Comparison of ENCODE assay signal across 8 mouse cellular contexts in genomic region chr8:126382749-126383148, GRCm38 (mm10). TPM values are rescaled to one million over a fixed set of nuclear protein-coding genes. Genes with fewer than 3 reads are reported as not detected.
DNase-seq lines count a peak whose midpoint lies in the region; ATAC-seq and TF ChIP-seq lines count a peak whose summit lies in the region.

No protein-coding gene starts in this region.

- peak; percentile 40 for DNase-seq in ES-E14 (ENCODE audit: low read depth, low spot score)
- DNase-seq in cerebellum, adult 11 months, result peak; percentile 54
- peak; percentile 9 for DNase-seq in lung, adult 2 months
- DNase-seq in natural killer cell, adult 2 months (ENCODE audit: low spot score in 2 of 2), result no peak

- in situ Hi-C loops in ES-E14 (cut with MboI; ENCODE audit: low sequenced_read_pairs in 2 of 2, unreplicated experiment in 2 of 2), result no loop called here

- no peak overlapping the region for H3K4me3 ChIP-seq in intestine, postnatal 0 days (ENCODE audit: low read depth, low read length)
- no peak overlapping the region for H3K4me3 ChIP-seq in intestine, embryonic 16.5 days (ENCODE audit: low read length)
- H3K4me3 ChIP-seq in ES-E14 (ENCODE audit: insufficient read depth in 1 of 2, low read depth in 1 of 2, low read length in 2 of 2, poor library complexity in 1 of 2, severe bottlenecking in 1 of 2), result no peak overlapping the region
- H3K4me3 ChIP-seq in hindbrain, embryonic 16.5 days (ENCODE audit: low read length), result no peak overlapping the region
- no peak overlapping the region for H3K4me3 ChIP-seq in lung, adult 2 months (replicated peaks; ENCODE audit: extremely low read depth, low read depth, low read length)

- no peak overlapping the region for H3K4me2 ChIP-seq in intestine, postnatal 0 days (replicated peaks; ENCODE audit: low read depth)
- H3K4me2 ChIP-seq in intestine, embryonic 16.5 days (ENCODE audit: low read depth, low read length), result no peak overlapping the region
- no peak overlapping the region for H3K4me2 ChIP-seq in hindbrain, embryonic 16.5 days (ENCODE audit: low read length)

- TF ChIP-seq CTCF in intestine, postnatal 0 days (IDR thresholded peaks at IDR 0.05; ENCODE audit: low read depth), result peak; percentile 72
- peak; percentile 63 for TF ChIP-seq CTCF in lung, adult 2 months (IDR thresholded peaks at IDR 0.05; ENCODE audit: insufficient read depth, low read length)

- no peaks in the 10 kb centered on the region for H3K36me3 ChIP-seq in intestine, postnatal 0 days (ENCODE audit: control insufficient read depth, insufficient read depth)
- no peaks in the 10 kb centered on the region for H3K36me3 ChIP-seq in intestine, embryonic 16.5 days (ENCODE audit: control insufficient read depth, insufficient read depth, low read length)
- H3K36me3 ChIP-seq in ES-E14 (ENCODE audit: control insufficient read depth, insufficient read depth, low read length, poor library complexity, severe bottlenecking), result no peaks in the 10 kb centered on the region
- no peaks in the 10 kb centered on the region for H3K36me3 ChIP-seq in hindbrain, embryonic 16.5 days (ENCODE audit: control insufficient read depth, insufficient read depth, low read length)

- H3K27me3 ChIP-seq in intestine, postnatal 0 days (replicated peaks; ENCODE audit: control insufficient read depth, insufficient read depth, low read length), result no peaks in the 10 kb centered on the region
- H3K27me3 ChIP-seq in intestine, embryonic 16.5 days (replicated peaks; ENCODE audit: control insufficient read depth, insufficient read depth, low read length), result no peaks in the 10 kb centered on the region
- H3K27me3 ChIP-seq in hindbrain, embryonic 16.5 days (replicated peaks; ENCODE audit: control insufficient read depth, insufficient read depth, low read length), result no peaks in the 10 kb centered on the region

- 79% methylated on average over 5 of the region's 5 CpGs for WGBS in intestine, postnatal 0 days
- WGBS in intestine, embryonic 16.5 days, result 62% methylated on average over 5 of the region's 5 CpGs
- WGBS in hindbrain, embryonic 16.5 days, result 65% methylated on average over 5 of the region's 5 CpGs
- WGBS in lung, adult 2 months, result 60% methylated on average over 5 of the region's 5 CpGs

- no peaks in the 10 kb centered on the region for H3K4me1 ChIP-seq in intestine, postnatal 0 days (replicated peaks; ENCODE audit: control insufficient read depth, insufficient read depth, low read length)
- no peaks in the 10 kb centered on the region for H3K4me1 ChIP-seq in intestine, embryonic 16.5 days (ENCODE audit: control insufficient read depth, insufficient read depth, low read length)
- 0 out of 4 replicates have a peak, but pooled peaks cover 0 to 3% of the 10 kb centered on the region in 2 experiments for H3K4me1 ChIP-seq in ES-E14 (ENCODE audit: control insufficient read depth in 2 of 2, insufficient read depth in 2 of 2, low read length in 2 of 2, poor library complexity in 1 of 2)
- H3K4me1 ChIP-seq in hindbrain, embryonic 16.5 days (ENCODE audit: control insufficient read depth, insufficient read depth, low read depth, low read length), result no peaks in the 10 kb centered on the region
- no peaks in the 10 kb centered on the region for H3K4me1 ChIP-seq in lung, adult 2 months (ENCODE audit: control insufficient read depth, insufficient read depth, low read length)

- TF ChIP-seq POLR2A in lung, adult 2 months (IDR thresholded peaks at IDR 0.05; ENCODE audit: borderline replicate concordance, extremely low read depth, low read depth, low read length), result no peak

- ATAC-seq in intestine, postnatal 0 days, result no peak
- ATAC-seq in intestine, embryonic 16.5 days, result no peak
- ATAC-seq in hindbrain, embryonic 16.5 days, result peak; percentile 42; the same call in 1 of the 2 replicates
- ATAC-seq in megakaryocyte-erythroid progenitor cell, adult 5-6 weeks (replicated peaks; ENCODE audit: low FRiP score, low TSS enrichment, poor library complexity, severe bottlenecking), result no peak

- H3K27ac ChIP-seq in intestine, postnatal 0 days (ENCODE audit: low read depth, low read length), result no peak overlapping the region
- no peak overlapping the region for H3K27ac ChIP-seq in intestine, embryonic 16.5 days (ENCODE audit: low read length)
- H3K27ac ChIP-seq in ES-E14 (ENCODE audit: insufficient read depth, low read depth, low read length, poor library complexity, severe bottlenecking), result no peak overlapping the region
- H3K27ac ChIP-seq in hindbrain, embryonic 16.5 days (ENCODE audit: low read depth, low read length), result no peak overlapping the region

- no peak overlapping the region for H3K9ac ChIP-seq in intestine, postnatal 0 days (ENCODE audit: low read depth, low read length)
- H3K9ac ChIP-seq in intestine, embryonic 16.5 days (ENCODE audit: low read depth, low read length), result no peak overlapping the region
- no peak overlapping the region for H3K9ac ChIP-seq in ES-E14 (ENCODE audit: insufficient read depth, low read depth, low read length, poor library complexity, severe bottlenecking)
- H3K9ac ChIP-seq in hindbrain, embryonic 16.5 days (ENCODE audit: low read depth, low read length), result no peak overlapping the region

- H3K9me3 ChIP-seq in intestine, postnatal 0 days (ENCODE audit: control insufficient read depth), result no peaks in the 10 kb centered on the region
- H3K9me3 ChIP-seq in intestine, embryonic 16.5 days (ENCODE audit: control insufficient read depth, low read length), result no peaks in the 10 kb centered on the region
- no peaks in the 10 kb centered on the region for H3K9me3 ChIP-seq in ES-E14 (ENCODE audit: control insufficient read depth, insufficient read depth, low read depth, low read length)
- no peaks in the 10 kb centered on the region for H3K9me3 ChIP-seq in hindbrain, embryonic 16.5 days (ENCODE audit: control insufficient read depth, low read length)

TF ChIP-seq in ES-E14, 5 proteins besides CTCF, POLR2A, EP300 and RAD21:
- no peak for TF ChIP-seq ZNF384 (IDR thresholded peaks at IDR 0.05; ENCODE audit: low read depth, low read length)
- TF ChIP-seq HCFC1 (IDR thresholded peaks at IDR 0.05; ENCODE audit: borderline replicate concordance, insufficient read depth, low read length), result no peak
- no peak for TF ChIP-seq ZC3H11A (IDR thresholded peaks at IDR 0.05; ENCODE audit: borderline replicate concordance, low read depth, low read length)
- TF ChIP-seq MAFK (IDR thresholded peaks at IDR 0.05; ENCODE audit: insufficient read depth, low read depth, low read length), result no peak
TF ChIP-seq in ES-E14: peak in this region for 0.

RNA-seq across cellular contexts. Expression of gene Coa6, which starts 39.6 kb away (rescaled TPM):
- 78.6 and 82.6 TPM in 2 replicates for polyA plus RNA-seq in intestine, postnatal 0 days (2015; fragmentation: Nextera tagmentation; extraction: Ambion mirVana)
- polyA plus RNA-seq in intestine, embryonic 16.5 days (2015; fragmentation: Nextera tagmentation; extraction: Ambion mirVana), result 65.7 and 66.6 TPM in 2 replicates
- total RNA-seq in ES-E14 (2012; rRNA removed), result 26.0 and 34.9 TPM in 2 replicates
- polyA plus RNA-seq in hindbrain, embryonic 16.5 days (2015; fragmentation: Nextera tagmentation; extraction: Ambion mirVana), result 40.8 and 55.9 TPM in 2 replicates
- 31.2 and 48.4 TPM in 2 replicates for polyA plus RNA-seq in lung, adult 2 months (2012; rRNA removed)
- total RNA-seq in megakaryocyte-erythroid progenitor cell, adult 5-6 weeks (2014; fragmentation: Nextera tagmentation), result 31.5 and 34.2 TPM in 2 replicates
- total RNA-seq in megakaryocyte-erythroid progenitor cell, adult 5-6 weeks (2017), result 13.8 and 36.9 TPM in 2 replicates

Comparison
In these comparisons a context has a peak if more than half of its experiments do, and no peak if none do; other contexts are left out.
1. DNase-seq: peak in ES-E14 (single experiment), cerebellum, adult 11 months (single experiment) and lung, adult 2 months (single experiment); none in natural killer cell, adult 2 months (0 of 2).